Mouse (Mus musculus) cerebellum, adult 2 months (tissue): ENCODE measurements around the gene Grm6. TPM values are rescaled to one million over a fixed set of nuclear protein-coding genes. Genes with fewer than 3 reads are reported as not detected.
A peak's percentile ranks its signal among the peaks of the same experiment; 100 is the strongest.

ENCODE experiments used
- DNase-seq, 2 experiments: peaks; one replicate each; pipeline ENCODE4 v3.0.0; 2021
- H3K27ac ChIP-seq: fragments of 200-500 bp; 2 replicates; pipeline ENCODE4 v1.5.1; 2012; ENCODE audit warnings: low read length, control low read depth, inconsistent platforms; ENCODE audit not compliant: insufficient read depth
- H3K27me3 ChIP-seq: fragments of 200-500 bp; 2 replicates; pipeline ENCODE4 v1.6.1; 2012; ENCODE audit warnings: inconsistent platforms, mild to moderate bottlenecking, low read length, moderate library complexity; ENCODE audit not compliant: control insufficient read depth, insufficient read depth
- H3K4me1 ChIP-seq: fragments of 200-500 bp; 2 replicates; pipeline ENCODE4 v1.6.1; 2011; ENCODE audit warnings: low read length; ENCODE audit not compliant: control insufficient read depth, insufficient read depth
- H3K4me3 ChIP-seq: fragments of 200-500 bp; replicated peaks from 2 replicates; pipeline ENCODE3; 2011; ENCODE audit warnings: mild to moderate bottlenecking, low read depth, low read length, control low read depth; ENCODE audit not compliant: insufficient read depth
- CTCF ChIP-seq: fragments of 200-500 bp; IDR thresholded peaks from 2 replicates; pipeline ENCODE4 v1.5.1; 2011; ENCODE audit warnings: low read depth, mild to moderate bottlenecking, control low read depth, low read length, moderate library complexity, borderline replicate concordance; ENCODE audit not compliant: insufficient read depth
- POLR2A ChIP-seq: fragments of 200-500 bp; IDR thresholded peaks from 2 replicates; pipeline ENCODE4 v1.6.1; 2011; ENCODE audit warnings: low read length, control low read depth, borderline replicate concordance; ENCODE audit not compliant: insufficient read depth
- WGBS: fragments of 180-500 bp; shearing (Covaris S2); methylation state at CpG from one replicate; pipeline ENCODE4 v1.1.7; 2018; 5-methylcytosine and 5-hydroxymethylcytosine counted together
- polyA plus RNA-seq: library from polyadenylated mRNA; depleted of rRNA; stranded (reverse); fragments of >200 nt; gene quantifications from 2 replicates; pipeline ENCODE4 v1.2.3, GENCODE M21; 2012

Grm6 gene
- polyA plus RNA-seq, 1 experiment, result not detected

GRCm38 (mm10) chr11:50847047-50847446 is 3.4 kb upstream of the Grm6 start:
- Histone ChIP-seq H3K27ac (no peak overlapping the region), H3K4me1 (no peaks in the 10 kb centered on the region), H3K4me3 (no peak overlapping the region), H3K27me3 (peaks cover 4% of the 10 kb centered on the region; the same call in 1 of the 2 replicates)
- 46% methylated on average over 5 of the region's 5 CpGs for WGBS
- TF ChIP-seq CTCF, result peak; percentile 42; the same call in 1 of the 2 replicates
- no peak for TF ChIP-seq POLR2A
- DNase-seq, result no peak

DNA sequence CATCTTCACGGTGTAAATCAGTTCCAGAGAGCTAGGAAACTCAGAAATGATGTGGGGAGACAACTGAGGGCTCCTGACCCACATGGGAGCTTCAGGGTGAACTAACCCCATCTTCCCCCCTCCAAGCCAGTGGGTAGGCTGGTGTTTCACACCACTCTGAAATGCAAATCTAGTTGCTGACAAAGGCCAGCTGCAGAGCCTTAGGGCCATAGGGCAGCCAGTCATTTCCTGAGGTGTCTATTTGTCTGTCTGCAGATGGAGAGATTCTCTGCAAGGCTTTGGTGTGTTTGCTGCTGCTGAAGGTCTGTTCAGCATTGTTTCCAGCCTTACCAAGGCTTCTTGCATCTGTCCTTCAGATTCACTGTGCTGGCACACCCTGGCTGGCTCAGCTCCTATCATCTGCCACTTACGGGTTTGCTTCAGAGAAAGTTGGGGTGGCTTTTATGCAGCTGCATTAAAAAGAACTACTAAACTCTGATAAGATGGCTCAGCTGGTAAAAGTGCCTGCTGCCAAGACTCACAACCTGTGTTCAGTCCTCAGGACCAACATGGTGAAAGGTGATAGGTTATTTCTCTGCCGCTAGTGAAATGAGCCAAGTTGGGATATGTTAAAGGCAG is 1.9 kb upstream of the Grm6 start:
- Histone ChIP-seq H3K27ac (no peak overlapping the region), H3K4me1 (no peaks in the 10 kb centered on the region), H3K27me3 (peaks cover 4% of the 10 kb centered on the region; the same call in 1 of the 2 replicates), H3K4me3 (no peak overlapping the region)
- WGBS, result 39% methylated on average over 3 of the region's 3 CpGs
- no peak for TF ChIP-seq CTCF
- no peak for DNase-seq

DNA sequence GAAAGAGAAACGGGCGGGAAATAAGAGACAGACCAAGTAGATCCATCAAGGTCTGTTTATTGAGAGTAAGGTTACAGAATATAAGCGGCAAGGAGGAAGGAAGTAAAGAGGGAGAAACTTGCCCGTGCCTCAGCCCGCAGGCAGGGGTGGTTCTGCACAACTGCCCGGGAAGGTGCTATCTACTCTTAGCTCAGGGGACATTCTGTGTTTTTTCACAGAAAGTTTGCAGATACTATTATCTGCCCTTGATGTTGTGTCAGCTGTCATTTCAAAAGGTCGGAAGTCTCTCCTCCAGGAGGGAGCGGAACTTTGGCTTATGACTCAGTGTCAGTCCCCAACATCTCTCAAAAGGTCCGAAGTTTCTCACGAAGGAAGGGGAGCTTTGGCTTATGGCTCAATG is 1.2 kb upstream of the Grm6 start:
- no peak for DNase-seq
- H3K27me3 ChIP-seq, result peaks cover 4% of the 10 kb centered on the region; the same call in 1 of the 2 replicates
- TF ChIP-seq CTCF (no peak), POLR2A (no peak)
- H3K27ac ChIP-seq, result no peak overlapping the region
- H3K4me3 ChIP-seq, result no peak overlapping the region
- no peaks in the 10 kb centered on the region for H3K4me1 ChIP-seq
- WGBS, result 14% methylated on average over 10 of the region's 10 CpGs

- H3K4me1 ChIP-seq, result no peaks in the 10 kb centered on the region
- peak overlapping the region; percentile 11 for H3K4me3 ChIP-seq
- H3K27ac ChIP-seq, result no peak overlapping the region
- H3K27me3 ChIP-seq, result peaks cover 4% of the 10 kb centered on the region; the same call in 1 of the 2 replicates
- peak; percentile 15 to 18 for DNase-seq
- WGBS, result under 1% methylated on average over 72 of the region's 72 CpGs
- no peak for TF ChIP-seq CTCF
- no peak for TF ChIP-seq POLR2A
Measured at GRCm38 (mm10) chr11:50850989-50851601, 610 bp downstream of the Grm6 start.

DNA sequence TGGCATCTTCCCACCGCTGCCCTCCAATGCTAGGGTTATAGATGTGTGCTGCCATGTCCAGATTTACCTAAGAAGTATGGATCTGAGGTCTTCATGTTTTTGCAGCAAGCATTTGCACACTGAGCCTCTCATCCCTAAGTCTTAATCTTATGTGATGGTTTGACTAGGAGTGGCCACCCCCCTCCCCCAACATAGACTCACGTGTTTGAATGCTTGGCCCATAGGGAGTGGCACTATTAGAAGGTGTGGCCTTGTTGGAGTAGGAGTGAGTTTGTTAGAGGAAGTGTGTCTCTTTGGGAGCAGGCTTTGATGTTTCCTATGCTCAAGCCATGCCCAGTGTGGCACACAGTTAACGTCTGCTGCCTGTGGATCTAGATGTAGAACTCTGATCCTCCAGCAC is 28.2 kb downstream of the Grm6 start:
- TF ChIP-seq POLR2A (no peak), CTCF (no peak)
- Histone ChIP-seq H3K27ac (no peak overlapping the region), H3K4me1 (no peaks in the 10 kb centered on the region), H3K27me3 (no peaks in the 10 kb centered on the region), H3K4me3 (no peak overlapping the region)
- WGBS, result 96% methylated on average over 3 of the region's 3 CpGs
- DNase-seq, result no peak

DNA sequence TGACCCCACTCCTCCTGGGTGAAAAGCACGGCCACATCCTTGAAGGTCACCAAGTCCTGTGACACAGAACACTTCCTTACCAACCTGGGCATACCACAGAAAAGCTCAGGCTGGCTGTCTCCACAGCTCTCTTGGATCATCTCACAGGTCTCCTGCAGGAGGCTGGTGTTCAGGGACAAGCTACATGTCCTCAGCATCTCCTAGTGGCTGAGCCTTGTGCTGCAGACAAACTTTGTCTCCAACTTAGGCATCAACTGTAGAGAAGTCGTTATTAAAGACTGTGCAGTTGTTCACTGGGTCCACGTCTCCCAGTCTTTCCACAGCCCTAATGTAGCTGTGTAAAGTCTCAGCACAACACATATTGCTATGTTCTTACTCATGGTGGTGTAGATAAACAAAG is 33.3 kb downstream of the Grm6 start:
- Histone ChIP-seq H3K27me3 (no peaks in the 10 kb centered on the region), H3K27ac (no peak overlapping the region), H3K4me3 (no peak overlapping the region), H3K4me1 (peaks cover 8% of the 10 kb centered on the region; the same call in 1 of the 2 replicates)
- DNase-seq, result no peak
- 78% methylated on average over 3 of the region's 3 CpGs for WGBS
- TF ChIP-seq CTCF (no peak), POLR2A (no peak)

DNA sequence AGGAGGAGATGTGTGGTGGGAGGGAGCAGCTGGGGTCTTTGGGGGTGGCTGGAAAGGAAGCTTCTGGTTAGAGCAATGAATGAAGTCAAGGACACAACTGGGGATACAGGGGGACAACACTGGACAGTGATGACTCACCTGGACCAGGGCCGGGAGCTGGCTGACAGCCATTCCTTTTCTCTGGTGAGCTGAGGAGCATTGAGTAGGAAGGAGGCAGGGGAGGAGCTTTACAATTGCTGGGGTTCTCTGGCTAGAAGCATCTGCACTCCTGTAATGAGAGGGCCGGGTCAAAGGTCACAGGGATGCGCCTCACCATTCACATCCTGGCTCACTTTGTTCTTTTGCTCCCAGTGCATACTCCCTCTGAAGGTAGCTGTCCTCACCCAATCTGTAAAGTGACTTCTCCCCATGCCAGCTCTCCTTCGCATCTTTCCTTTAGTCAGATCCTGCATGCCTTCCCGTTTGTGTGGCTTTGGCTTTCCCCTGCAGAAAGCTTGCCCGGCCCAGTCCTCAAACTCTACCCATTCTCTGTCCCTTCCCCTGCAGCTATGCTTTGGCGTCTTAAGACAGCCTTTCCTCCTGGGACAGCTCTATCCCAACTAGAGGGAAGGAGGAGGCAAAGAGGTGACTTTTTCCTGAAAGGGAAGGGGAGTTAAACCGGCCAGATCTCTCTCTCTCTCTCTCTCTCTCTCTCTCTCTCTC is 35.9 kb downstream of the Grm6 start:
- Histone ChIP-seq H3K4me1 (peaks cover 8% of the 10 kb centered on the region; the same call in 1 of the 2 replicates), H3K4me3 (peak overlapping the region; percentile 13), H3K27me3 (no peaks in the 10 kb centered on the region), H3K27ac (no peak overlapping the region)
- peak; percentile 48 to 49 for DNase-seq
- TF ChIP-seq CTCF (no peak), POLR2A (no peak)
- WGBS, result 33% methylated on average over 8 of the region's 8 CpGs
